Mouse (Mus musculus): ENCODE data around the gene Spaca4. TPM values are rescaled to one million over a fixed set of nuclear protein-coding genes. Genes with fewer than 3 reads are reported as not detected.
A peak's percentile ranks its signal among the peaks of the same experiment; 100 is the strongest.

Spaca4 gene
- polyA plus RNA-seq, 1 experiment, result not detected

- peak; percentile 81 for TF ChIP-seq POLR2A (IDR thresholded peaks at IDR 0.05; ENCODE audit: extremely low read depth, insufficient read depth, low read length)
- no peak for TF ChIP-seq CTCF (IDR thresholded peaks at IDR 0.05; ENCODE audit: extremely low read depth, insufficient read depth, low read length)
- Histone ChIP-seq H3K4me3 (ENCODE audit: insufficient read depth, low read length) (peak within 1 kb of the TSS; percentile 84), H3K27ac (ENCODE audit: insufficient read depth, low read length) (peak within 1 kb of the TSS; percentile 86)
These were observed 26.0 kb downstream of the Spaca4 start, which contains the start of gene Car11 for GRCm38 (mm10) chr7:45699523-45700141. Gene Car11, plus strand, starts transcription at chr7:45699843.

GRCm38 (mm10) chr7:45697894-45698293, 27.7 kb downstream of the Spaca4 start:
- H3K4me3 ChIP-seq (ENCODE audit: insufficient read depth, low read length), result no peak overlapping the region
- TF ChIP-seq POLR2A (IDR thresholded peaks at IDR 0.05; ENCODE audit: extremely low read depth, insufficient read depth, low read length) (no peak), CTCF (IDR thresholded peaks at IDR 0.05; ENCODE audit: extremely low read depth, insufficient read depth, low read length) (no peak)
- no peak overlapping the region for H3K27ac ChIP-seq (ENCODE audit: insufficient read depth, low read length)
- no peaks in the 10 kb centered on the region for H3K4me1 ChIP-seq (ENCODE audit: control insufficient read depth, insufficient read depth, low read length)

More at GRCm38 (mm10) chr7:45699523-45700141, 26.0 kb downstream of the Spaca4 start, which contains the start of gene Car11:
- no peaks in the 10 kb centered on the region for H3K4me1 ChIP-seq (ENCODE audit: control insufficient read depth, insufficient read depth, low read length)

GRCm38 (mm10) chr7:45695098-45695497, 30.5 kb downstream of the Spaca4 start:
- no peak overlapping the region for H3K27ac ChIP-seq (ENCODE audit: insufficient read depth, low read length)
- peaks cover under 1% of the 10 kb centered on the region; the same call in 1 of the 2 replicates for H3K4me1 ChIP-seq (ENCODE audit: control insufficient read depth, insufficient read depth, low read length)
- H3K4me3 ChIP-seq (ENCODE audit: insufficient read depth, low read length), result no peak overlapping the region
- no peak for TF ChIP-seq POLR2A (IDR thresholded peaks at IDR 0.05; ENCODE audit: extremely low read depth, insufficient read depth, low read length)
- TF ChIP-seq CTCF (IDR thresholded peaks at IDR 0.05; ENCODE audit: extremely low read depth, insufficient read depth, low read length), result no peak

- Histone ChIP-seq H3K4me1 (ENCODE audit: control insufficient read depth, insufficient read depth, low read length) (peaks cover 1% of the 10 kb centered on the region; the same call in 1 of the 2 replicates), H3K4me3 (ENCODE audit: insufficient read depth, low read length) (no peak within 1 kb of the TSS)
- TF ChIP-seq CTCF (IDR thresholded peaks at IDR 0.05; ENCODE audit: extremely low read depth, insufficient read depth, low read length), result no peak
- no peak for TF ChIP-seq POLR2A (IDR thresholded peaks at IDR 0.05; ENCODE audit: extremely low read depth, insufficient read depth, low read length)
These were observed 31.6 kb downstream of the Spaca4 start, which contains the start of gene Sec1 for GRCm38 (mm10) chr7:45693921-45694591. Gene Sec1, minus strand, starts transcription at chr7:45694402.

GRCm38 (mm10) chr7:45692364-45692763, 33.2 kb downstream of the Spaca4 start:
- no peak overlapping the region for H3K27ac ChIP-seq (ENCODE audit: insufficient read depth, low read length)
- TF ChIP-seq POLR2A (IDR thresholded peaks at IDR 0.05; ENCODE audit: extremely low read depth, insufficient read depth, low read length) (no peak), CTCF (IDR thresholded peaks at IDR 0.05; ENCODE audit: extremely low read depth, insufficient read depth, low read length) (no peak)
- H3K4me1 ChIP-seq (ENCODE audit: control insufficient read depth, insufficient read depth, low read length), result peaks cover 1% of the 10 kb centered on the region; the same call in 1 of the 2 replicates
- H3K4me3 ChIP-seq (ENCODE audit: insufficient read depth, low read length), result no peak overlapping the region

More at GRCm38 (mm10) chr7:45693921-45694591, 31.6 kb downstream of the Spaca4 start, which contains the start of gene Sec1:
- H3K27ac ChIP-seq (ENCODE audit: insufficient read depth, low read length), result no peak within 1 kb of the TSS

- TF ChIP-seq CTCF (IDR thresholded peaks at IDR 0.05; ENCODE audit: extremely low read depth, insufficient read depth, low read length), result no peak
- no peak for TF ChIP-seq POLR2A (IDR thresholded peaks at IDR 0.05; ENCODE audit: extremely low read depth, insufficient read depth, low read length)
These were observed 35.8 kb downstream of the Spaca4 start for GRCm38 (mm10) chr7:45689800-45690199.

GRCm38 (mm10) chr7:45689099-45689498, 36.5 kb downstream of the Spaca4 start:
- TF ChIP-seq CTCF (IDR thresholded peaks at IDR 0.05; ENCODE audit: extremely low read depth, insufficient read depth, low read length) (no peak), POLR2A (IDR thresholded peaks at IDR 0.05; ENCODE audit: extremely low read depth, insufficient read depth, low read length) (no peak)
- Histone ChIP-seq H3K4me1 (ENCODE audit: control insufficient read depth, insufficient read depth, low read length) (peaks cover 1% of the 10 kb centered on the region; the same call in 1 of the 2 replicates), H3K4me3 (ENCODE audit: insufficient read depth, low read length) (no peak overlapping the region)

More at GRCm38 (mm10) chr7:45689800-45690199, 35.8 kb downstream of the Spaca4 start:
- no peak overlapping the region for H3K27ac ChIP-seq (ENCODE audit: insufficient read depth, low read length)
- H3K4me3 ChIP-seq (ENCODE audit: insufficient read depth, low read length), result no peak overlapping the region
- H3K4me1 ChIP-seq (ENCODE audit: control insufficient read depth, insufficient read depth, low read length), result peaks cover 1% of the 10 kb centered on the region; the same call in 1 of the 2 replicates

GRCm38 (mm10) chr7:45686841-45687240, 38.8 kb downstream of the Spaca4 start:
- TF ChIP-seq POLR2A (IDR thresholded peaks at IDR 0.05; ENCODE audit: extremely low read depth, insufficient read depth, low read length) (no peak), CTCF (IDR thresholded peaks at IDR 0.05; ENCODE audit: extremely low read depth, insufficient read depth, low read length) (no peak)
- Histone ChIP-seq H3K4me1 (ENCODE audit: control insufficient read depth, insufficient read depth, low read length) (peaks cover 1% of the 10 kb centered on the region; the same call in 1 of the 2 replicates), H3K4me3 (ENCODE audit: insufficient read depth, low read length) (no peak overlapping the region)

More at GRCm38 (mm10) chr7:45689099-45689498, 36.5 kb downstream of the Spaca4 start:
- no peak overlapping the region for H3K27ac ChIP-seq (ENCODE audit: insufficient read depth, low read length)

GRCm38 (mm10) chr7:45685811-45686210, 39.8 kb downstream of the Spaca4 start:
- Histone ChIP-seq H3K4me3 (ENCODE audit: insufficient read depth, low read length) (no peak overlapping the region), H3K27ac (ENCODE audit: insufficient read depth, low read length) (no peak overlapping the region), H3K4me1 (ENCODE audit: control insufficient read depth, insufficient read depth, low read length) (peaks cover 1% of the 10 kb centered on the region; the same call in 1 of the 2 replicates)
- TF ChIP-seq CTCF (IDR thresholded peaks at IDR 0.05; ENCODE audit: extremely low read depth, insufficient read depth, low read length), result no peak
- no peak for TF ChIP-seq POLR2A (IDR thresholded peaks at IDR 0.05; ENCODE audit: extremely low read depth, insufficient read depth, low read length)

More at GRCm38 (mm10) chr7:45686841-45687240, 38.8 kb downstream of the Spaca4 start:
- no peak overlapping the region for H3K27ac ChIP-seq (ENCODE audit: insufficient read depth, low read length)

Data from cortical plate, adult 2 months (tissue).